Mouse (Mus musculus): ENCODE data around the gene Grk6. TPM values are rescaled to one million over a fixed set of nuclear protein-coding genes. Genes with fewer than 3 reads are reported as not detected.

Grk6 gene
- polyA plus RNA-seq, 1 experiment from 2014 or later, result 60.4 TPM

DNA sequence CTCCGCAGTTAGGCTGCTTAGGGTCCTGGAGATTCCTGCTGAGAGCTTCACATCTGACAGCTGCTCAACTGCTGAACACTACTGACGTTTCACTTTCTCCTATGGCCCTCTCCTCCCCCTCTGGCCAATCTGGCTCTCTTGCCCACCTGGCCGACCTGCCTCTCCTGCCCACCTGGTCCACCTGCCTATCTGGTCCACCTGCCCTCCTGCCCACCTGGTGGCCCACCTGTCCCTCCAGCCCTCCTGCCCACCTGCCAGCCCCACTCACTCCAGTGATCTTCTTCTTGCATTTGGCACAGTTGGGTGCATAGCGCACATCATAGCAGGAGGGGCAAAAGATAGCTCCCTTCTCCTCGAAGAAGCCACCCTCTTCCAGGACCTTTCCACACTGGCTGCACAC lies 59.5 kb downstream of the Grk6 start:
- peaks cover 43% of the 10 kb centered on the region for H3K36me3 ChIP-seq (ENCODE audit: control insufficient read depth, insufficient read depth, low read length)

GRCm38 (mm10) chr13:55505810-55506209 lies 60.9 kb downstream of the Grk6 start:
- Histone ChIP-seq H3K4me2 (ENCODE audit: low read depth, severe bottlenecking) (no peak overlapping the region), H3K27ac (replicated peaks; ENCODE audit: low read depth, low read length) (no peak overlapping the region), H3K36me3 (ENCODE audit: control insufficient read depth, insufficient read depth, low read length) (peaks cover 43% of the 10 kb centered on the region), H3K27me3 (ENCODE audit: control insufficient read depth, insufficient read depth, low read length) (no peaks in the 10 kb centered on the region), H3K9ac (ENCODE audit: low read length) (no peak overlapping the region), H3K4me3 (ENCODE audit: low read depth, low read length) (no peak overlapping the region), H3K4me1 (ENCODE audit: control insufficient read depth, insufficient read depth, low read length) (peaks cover 7% of the 10 kb centered on the region), H3K9me3 (ENCODE audit: control insufficient read depth, low read length) (no peaks in the 10 kb centered on the region)
- WGBS, result 91% methylated on average over 9 of the region's 9 CpGs
- no peak for ATAC-seq (ENCODE audit: insufficient number of reproducible peaks, low FRiP score, low TSS enrichment, low read depth)
- no peak for DNase-seq (ENCODE audit: low spot score)

More for the DNA sequence above, 59.5 kb downstream of the Grk6 start:
- WGBS, result 92% methylated on average over 5 of the region's 5 CpGs
- Histone ChIP-seq H3K9me3 (ENCODE audit: control insufficient read depth, low read length) (no peaks in the 10 kb centered on the region), H3K4me2 (ENCODE audit: low read depth, severe bottlenecking) (no peak overlapping the region), H3K27me3 (ENCODE audit: control insufficient read depth, insufficient read depth, low read length) (no peaks in the 10 kb centered on the region), H3K9ac (ENCODE audit: low read length) (no peak overlapping the region), H3K4me1 (ENCODE audit: control insufficient read depth, insufficient read depth, low read length) (no peaks in the 10 kb centered on the region), H3K4me3 (ENCODE audit: low read depth, low read length) (no peak overlapping the region), H3K27ac (replicated peaks; ENCODE audit: low read depth, low read length) (no peak overlapping the region)
- no peak for DNase-seq (ENCODE audit: low spot score)
- no peak for ATAC-seq (ENCODE audit: insufficient number of reproducible peaks, low FRiP score, low TSS enrichment, low read depth)

DNA sequence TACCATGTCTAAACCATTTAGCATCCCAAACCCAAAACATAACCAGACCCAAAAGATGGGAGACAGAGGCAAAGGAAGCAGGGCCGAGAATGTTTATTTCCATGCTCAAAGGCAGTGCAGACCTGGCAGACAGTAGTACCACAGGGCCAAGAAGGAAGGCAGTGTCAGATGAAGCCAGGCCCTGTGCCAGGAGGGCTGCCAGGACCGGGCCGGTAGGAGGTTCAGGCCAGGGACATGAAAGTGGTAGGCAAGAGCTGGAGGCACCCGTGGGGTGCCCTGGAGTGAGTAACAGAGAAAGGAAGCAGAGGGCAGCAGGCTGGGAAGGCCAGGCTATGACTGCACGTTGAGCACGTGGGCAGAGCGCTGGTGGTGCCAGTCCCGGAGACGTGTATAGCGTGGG lies 61.8 kb downstream of the Grk6 start:
- DNase-seq (ENCODE audit: low spot score) (no peak), ATAC-seq (ENCODE audit: insufficient number of reproducible peaks, low FRiP score, low TSS enrichment, low read depth) (no peak)
- WGBS, result 93% methylated on average over 10 of the region's 10 CpGs
- Histone ChIP-seq H3K4me2 (ENCODE audit: low read depth, severe bottlenecking) (no peak overlapping the region), H3K9ac (ENCODE audit: low read length) (no peak overlapping the region), H3K9me3 (ENCODE audit: control insufficient read depth, low read length) (no peaks in the 10 kb centered on the region), H3K36me3 (ENCODE audit: control insufficient read depth, insufficient read depth, low read length) (peaks cover 43% of the 10 kb centered on the region), H3K27ac (replicated peaks; ENCODE audit: low read depth, low read length) (no peak overlapping the region), H3K4me3 (ENCODE audit: low read depth, low read length) (no peak overlapping the region), H3K4me1 (ENCODE audit: control insufficient read depth, insufficient read depth, low read length) (peaks cover 16% of the 10 kb centered on the region), H3K27me3 (ENCODE audit: control insufficient read depth, insufficient read depth, low read length) (no peaks in the 10 kb centered on the region)

GRCm38 (mm10) chr13:55507877-55508276 lies 63.0 kb downstream of the Grk6 start:
- Histone ChIP-seq H3K9ac (ENCODE audit: low read length) (no peak overlapping the region), H3K4me2 (ENCODE audit: low read depth, severe bottlenecking) (no peak overlapping the region), H3K9me3 (ENCODE audit: control insufficient read depth, low read length) (no peaks in the 10 kb centered on the region), H3K27ac (replicated peaks; ENCODE audit: low read depth, low read length) (no peak overlapping the region), H3K4me3 (ENCODE audit: low read depth, low read length) (no peak overlapping the region), H3K27me3 (ENCODE audit: control insufficient read depth, insufficient read depth, low read length) (no peaks in the 10 kb centered on the region), H3K4me1 (ENCODE audit: control insufficient read depth, insufficient read depth, low read length) (peaks cover 24% of the 10 kb centered on the region), H3K36me3 (ENCODE audit: control insufficient read depth, insufficient read depth, low read length) (peaks cover 40% of the 10 kb centered on the region)
- no peak for ATAC-seq (ENCODE audit: insufficient number of reproducible peaks, low FRiP score, low TSS enrichment, low read depth)
- peak; percentile 44 for DNase-seq (ENCODE audit: low spot score)
- 68% methylated on average over 11 of the region's 11 CpGs for WGBS

- DNase-seq (ENCODE audit: low spot score) (no peak), ATAC-seq (ENCODE audit: insufficient number of reproducible peaks, low FRiP score, low TSS enrichment, low read depth) (no peak)
- H3K9ac ChIP-seq (ENCODE audit: low read length), result no peak overlapping the region
- no peak overlapping the region for H3K4me3 ChIP-seq (ENCODE audit: low read depth, low read length)
- H3K4me1 ChIP-seq (ENCODE audit: control insufficient read depth, insufficient read depth, low read length), result peaks cover 24% of the 10 kb centered on the region
- WGBS, result 92% methylated on average over 10 of the region's 10 CpGs
- H3K36me3 ChIP-seq (ENCODE audit: control insufficient read depth, insufficient read depth, low read length), result peaks cover 35% of the 10 kb centered on the region
- no peak overlapping the region for H3K27ac ChIP-seq (replicated peaks; ENCODE audit: low read depth, low read length)
- H3K4me2 ChIP-seq (ENCODE audit: low read depth, severe bottlenecking), result no peak overlapping the region
- no peaks in the 10 kb centered on the region for H3K9me3 ChIP-seq (ENCODE audit: control insufficient read depth, low read length)
- no peaks in the 10 kb centered on the region for H3K27me3 ChIP-seq (ENCODE audit: control insufficient read depth, insufficient read depth, low read length)
Observed at GRCm38 (mm10) chr13:55508531-55508930, 63.7 kb downstream of the Grk6 start.

- H3K36me3 ChIP-seq (ENCODE audit: control insufficient read depth, insufficient read depth, low read length), result peaks cover 22% of the 10 kb centered on the region
- no peak overlapping the region for H3K4me3 ChIP-seq (ENCODE audit: low read depth, low read length)
- H3K4me1 ChIP-seq (ENCODE audit: control insufficient read depth, insufficient read depth, low read length), result peaks cover 27% of the 10 kb centered on the region
- H3K9me3 ChIP-seq (ENCODE audit: control insufficient read depth, low read length), result no peaks in the 10 kb centered on the region
- peak overlapping the region; percentile 86; the same call in 1 of the 2 replicates for H3K4me2 ChIP-seq (ENCODE audit: low read depth, severe bottlenecking)
- ATAC-seq (ENCODE audit: insufficient number of reproducible peaks, low FRiP score, low TSS enrichment, low read depth) (no peak), DNase-seq (ENCODE audit: low spot score) (no peak)
- no peak overlapping the region for H3K27ac ChIP-seq (replicated peaks; ENCODE audit: low read depth, low read length)
- WGBS, result 19% methylated on average over 3 of the region's 3 CpGs
- H3K9ac ChIP-seq (ENCODE audit: low read length), result no peak overlapping the region
- H3K27me3 ChIP-seq (ENCODE audit: control insufficient read depth, insufficient read depth, low read length), result no peaks in the 10 kb centered on the region
Observed at GRCm38 (mm10) chr13:55510332-55510667, 65.4 kb downstream of the Grk6 start.

Small RNA genes within 50 kb of the gene (microRNA-seq; reads per million reads assigned to microRNA genes)
- gene Mir6943 (not detected), gene Mir6944 (90.9 reads per million, percentile 47 among the genes with 10 or more reads in this experiment), gene Mir6945 (3.7 reads per million, percentile 4 among the genes with 10 or more reads in this experiment)

Other genes with a start within 250 kb of the Grk6 start
- 69.0 and 70.0 TPM in 2 replicates for gene Nsd1, start 235.3 kb upstream of the Grk6 start, polyA plus RNA-seq (2014; fragmentation: Nextera tagmentation; extraction: Ambion mirVana)
- gene Prelid1, start 124.6 kb upstream of the Grk6 start, polyA plus RNA-seq (2014; fragmentation: Nextera tagmentation; extraction: Ambion mirVana), result 416 and 451 TPM in 2 replicates
- gene Rab24, start 123.1 kb upstream of the Grk6 start, polyA plus RNA-seq (2014; fragmentation: Nextera tagmentation; extraction: Ambion mirVana), result 90.6 and 97.4 TPM in 2 replicates
- 23.7 and 28.9 TPM in 2 replicates for gene Mxd3, start 115.2 kb upstream of the Grk6 start, polyA plus RNA-seq (2014; fragmentation: Nextera tagmentation; extraction: Ambion mirVana)
- gene Lman2, start 82.3 kb upstream of the Grk6 start, polyA plus RNA-seq (2014; fragmentation: Nextera tagmentation; extraction: Ambion mirVana), result 85.3 and 88.7 TPM in 2 replicates
- gene Rgs14, start 75.3 kb upstream of the Grk6 start, polyA plus RNA-seq (2014; fragmentation: Nextera tagmentation; extraction: Ambion mirVana), result 0.57 and 0.97 TPM in 2 replicates
- gene Slc34a1, start 46.9 kb upstream of the Grk6 start, polyA plus RNA-seq (2014; fragmentation: Nextera tagmentation; extraction: Ambion mirVana), result not detected in 2 replicates
- gene Pfn3, start 29.8 kb upstream of the Grk6 start, polyA plus RNA-seq (2014; fragmentation: Nextera tagmentation; extraction: Ambion mirVana), result not detected in 2 replicates
- gene F12, start 18.3 kb upstream of the Grk6 start, polyA plus RNA-seq (2014; fragmentation: Nextera tagmentation; extraction: Ambion mirVana), result 0.17 TPM in 1 of 2 replicates, not detected in the other
- gene Prr7, start 19.2 kb downstream of the Grk6 start, polyA plus RNA-seq (2014; fragmentation: Nextera tagmentation; extraction: Ambion mirVana), result 1.1 and 1.6 TPM in 2 replicates
- gene Dbn1, start 43.0 kb downstream of the Grk6 start, polyA plus RNA-seq (2014; fragmentation: Nextera tagmentation; extraction: Ambion mirVana), result 299 and 318 TPM in 2 replicates
- gene Pdlim7, start 68.6 kb downstream of the Grk6 start, polyA plus RNA-seq (2014; fragmentation: Nextera tagmentation; extraction: Ambion mirVana), result 154 and 155 TPM in 2 replicates
- 1.6 and 2.7 TPM in 2 replicates for gene Dok3, start 84.2 kb downstream of the Grk6 start, polyA plus RNA-seq (2014; fragmentation: Nextera tagmentation; extraction: Ambion mirVana)
- 82.5 and 84.0 TPM in 2 replicates for gene Ddx41, start 91.6 kb downstream of the Grk6 start, polyA plus RNA-seq (2014; fragmentation: Nextera tagmentation; extraction: Ambion mirVana)
- gene Fam193b, start 126.0 kb downstream of the Grk6 start, polyA plus RNA-seq (2014; fragmentation: Nextera tagmentation; extraction: Ambion mirVana), result 47.8 and 50.7 TPM in 2 replicates
- 54.9 and 60.9 TPM in 2 replicates for gene Tmed9, start 128.7 kb downstream of the Grk6 start, polyA plus RNA-seq (2014; fragmentation: Nextera tagmentation; extraction: Ambion mirVana)
- 16.9 and 21.3 TPM in 2 replicates for gene B4galt7, start 154.8 kb downstream of the Grk6 start, polyA plus RNA-seq (2014; fragmentation: Nextera tagmentation; extraction: Ambion mirVana)
- gene Caml, start 177.9 kb downstream of the Grk6 start, polyA plus RNA-seq (2014; fragmentation: Nextera tagmentation; extraction: Ambion mirVana), result 53.8 and 56.3 TPM in 2 replicates
- gene Ddx46, start 190.0 kb downstream of the Grk6 start, polyA plus RNA-seq (2014; fragmentation: Nextera tagmentation; extraction: Ambion mirVana), result 60.8 and 61.8 TPM in 2 replicates
- gene B230219D22Rik, start 248.1 kb downstream of the Grk6 start, polyA plus RNA-seq (2014; fragmentation: Nextera tagmentation; extraction: Ambion mirVana), result 75.6 and 84.4 TPM in 2 replicates

Data from limb, embryonic 11.5 days (tissue).